Mouse (Mus musculus): ENCODE results near the gene Psmg3.
A peak's percentile ranks its signal among the peaks of the same experiment; 100 is the strongest.

Psmg3 gene

DNA sequence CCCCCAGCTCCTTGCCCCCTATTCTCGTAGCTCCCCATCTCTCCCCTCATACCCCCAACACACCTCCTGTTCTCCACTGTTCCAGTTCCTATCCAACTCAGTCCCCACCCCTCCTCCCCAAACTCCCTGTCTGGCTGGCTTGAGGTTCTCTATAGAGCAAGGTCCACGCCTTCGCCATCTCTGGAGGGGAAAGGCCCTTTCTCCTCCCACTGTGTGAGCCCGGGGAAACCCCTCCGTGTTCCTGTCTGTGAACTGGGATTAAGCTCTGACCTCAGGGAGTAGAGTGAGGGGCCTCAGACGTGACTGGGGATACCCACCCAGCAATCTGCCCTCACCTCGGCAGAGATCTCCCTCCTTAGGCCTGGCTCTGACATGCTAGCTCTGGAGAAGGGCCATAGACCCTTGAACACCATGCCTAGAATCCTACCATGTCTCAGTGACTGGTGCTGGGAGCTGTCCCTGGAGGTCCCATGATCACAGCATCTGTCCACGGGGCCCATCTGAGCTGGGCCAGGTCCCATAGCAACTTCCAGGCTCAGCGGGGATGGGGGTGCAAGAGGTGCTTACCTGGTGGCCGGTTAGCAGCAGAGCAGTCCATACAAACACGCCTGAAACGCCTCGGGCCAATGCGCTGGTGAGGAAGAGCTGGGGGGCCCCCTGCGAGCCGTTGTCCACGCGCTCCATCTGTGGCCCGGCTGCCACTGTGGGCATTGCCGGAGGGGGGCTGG lies 14.1 kb downstream of the Psmg3 start:
- H3K4me3 ChIP-seq (replicated peaks; ENCODE audit: low read length), result peak overlapping the region; percentile 29
- H3K9me3 ChIP-seq (ENCODE audit: low read length), result no peaks in the 10 kb centered on the region
- peaks cover 36% of the 10 kb centered on the region for H3K4me1 ChIP-seq (replicated peaks; ENCODE audit: low read depth, low read length)
- H3K27me3 ChIP-seq (ENCODE audit: insufficient read depth, low read length), result peaks cover 20% of the 10 kb centered on the region
- TF ChIP-seq POU5F1 (IDR thresholded peaks at IDR 0.05; ENCODE audit: borderline replicate concordance, low read length) (no peak), CTCF (conservative IDR thresholded peaks at IDR 0.05; ENCODE audit: low read length) (no peak), NANOG (IDR thresholded peaks at IDR 0.05; ENCODE audit: borderline replicate concordance, low read length) (no peak)
- no peaks in the 10 kb centered on the region for H3K36me3 ChIP-seq (ENCODE audit: insufficient read depth, low read length)

GRCm38 (mm10) chr5:139811677-139812397 lies 14.8 kb downstream of the Psmg3 start:
- no peak for TF ChIP-seq CTCF (conservative IDR thresholded peaks at IDR 0.05; ENCODE audit: low read length)
- TF ChIP-seq POU5F1 (IDR thresholded peaks at IDR 0.05; ENCODE audit: borderline replicate concordance, low read length), result no peak
- TF ChIP-seq NANOG (IDR thresholded peaks at IDR 0.05; ENCODE audit: borderline replicate concordance, low read length), result no peak
- H3K27me3 ChIP-seq (ENCODE audit: insufficient read depth, low read length), result peaks cover 26% of the 10 kb centered on the region
- H3K4me1 ChIP-seq (replicated peaks; ENCODE audit: low read depth, low read length), result peaks cover 39% of the 10 kb centered on the region
- no peaks in the 10 kb centered on the region for H3K36me3 ChIP-seq (ENCODE audit: insufficient read depth, low read length)
- no peaks in the 10 kb centered on the region for H3K9me3 ChIP-seq (ENCODE audit: low read length)
- H3K4me3 ChIP-seq (replicated peaks; ENCODE audit: low read length), result no peak overlapping the region

DNA sequence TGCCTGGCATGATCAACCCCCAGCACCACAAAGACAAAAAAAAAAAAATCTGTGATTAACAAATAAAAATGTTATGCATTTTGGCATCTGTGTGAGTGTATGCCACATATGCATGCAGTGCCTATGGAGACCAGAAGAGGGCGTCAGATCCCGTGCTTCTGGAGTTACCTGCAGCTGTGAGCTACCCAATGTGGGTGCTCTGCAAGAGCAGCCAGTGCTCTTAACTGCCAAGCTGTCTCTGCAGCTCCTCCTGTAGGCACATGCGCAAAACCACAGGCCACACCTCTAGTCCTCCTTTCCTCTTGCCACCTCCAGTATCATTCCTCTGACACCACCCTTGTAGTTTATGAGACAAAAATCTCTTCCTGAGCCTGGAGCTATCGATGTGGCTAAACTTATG lies 17.3 kb downstream of the Psmg3 start:
- peaks cover 42% of the 10 kb centered on the region for H3K4me1 ChIP-seq (replicated peaks; ENCODE audit: low read depth, low read length)
- H3K9me3 ChIP-seq (ENCODE audit: low read length), result no peaks in the 10 kb centered on the region
- no peaks in the 10 kb centered on the region for H3K36me3 ChIP-seq (ENCODE audit: insufficient read depth, low read length)
- TF ChIP-seq POU5F1 (IDR thresholded peaks at IDR 0.05; ENCODE audit: borderline replicate concordance, low read length), result no peak
- peak; percentile 76 for TF ChIP-seq CTCF (conservative IDR thresholded peaks at IDR 0.05; ENCODE audit: low read length)
- H3K27me3 ChIP-seq (ENCODE audit: insufficient read depth, low read length), result peaks cover 32% of the 10 kb centered on the region
- no peak overlapping the region for H3K4me3 ChIP-seq (replicated peaks; ENCODE audit: low read length)

GRCm38 (mm10) chr5:139805924-139806323 lies 20.8 kb downstream of the Psmg3 start:
- no peak for TF ChIP-seq NANOG (IDR thresholded peaks at IDR 0.05; ENCODE audit: borderline replicate concordance, low read length)
- no peak for TF ChIP-seq CTCF (conservative IDR thresholded peaks at IDR 0.05; ENCODE audit: low read length)
- no peak for TF ChIP-seq POU5F1 (IDR thresholded peaks at IDR 0.05; ENCODE audit: borderline replicate concordance, low read length)
- peaks cover 23% of the 10 kb centered on the region for H3K27me3 ChIP-seq (ENCODE audit: insufficient read depth, low read length)
- peaks cover 11% of the 10 kb centered on the region for H3K36me3 ChIP-seq (ENCODE audit: insufficient read depth, low read length)
- no peaks in the 10 kb centered on the region for H3K9me3 ChIP-seq (ENCODE audit: low read length)
- H3K4me1 ChIP-seq (replicated peaks; ENCODE audit: low read depth, low read length), result peaks cover 42% of the 10 kb centered on the region
- no peak overlapping the region for H3K4me3 ChIP-seq (replicated peaks; ENCODE audit: low read length)

DNA sequence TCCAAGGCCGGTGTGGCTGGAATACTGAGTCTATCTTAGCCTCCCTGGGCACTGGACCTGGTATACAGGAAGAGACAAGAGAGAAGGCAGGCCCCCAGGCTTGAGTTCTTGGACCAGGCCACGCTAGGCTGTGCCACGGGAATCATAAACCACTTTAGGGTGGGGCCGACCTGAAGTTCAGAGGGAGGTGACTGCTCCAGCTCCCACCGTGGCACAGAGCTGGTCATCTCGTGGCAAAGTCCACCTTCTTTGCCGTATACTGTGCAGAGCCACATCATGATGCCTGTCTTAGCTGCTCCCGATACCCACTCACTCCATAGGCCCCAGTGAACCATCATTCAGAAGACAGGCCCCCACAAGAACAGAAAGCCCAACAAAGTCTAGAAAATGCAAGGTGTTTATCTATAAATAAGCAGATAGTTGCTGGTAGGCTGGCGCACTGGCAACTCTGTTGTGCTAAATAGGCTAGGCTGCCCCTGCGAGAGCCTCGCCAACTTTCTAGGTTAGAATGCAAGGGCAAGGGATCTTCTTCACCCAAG lies 22.0 kb downstream of the Psmg3 start:
- no peak overlapping the region for H3K4me3 ChIP-seq (replicated peaks; ENCODE audit: low read length)
- H3K4me1 ChIP-seq (replicated peaks; ENCODE audit: low read depth, low read length), result peaks cover 54% of the 10 kb centered on the region
- peaks cover 23% of the 10 kb centered on the region for H3K36me3 ChIP-seq (ENCODE audit: insufficient read depth, low read length)
- H3K27me3 ChIP-seq (ENCODE audit: insufficient read depth, low read length), result peaks cover 23% of the 10 kb centered on the region
- no peaks in the 10 kb centered on the region for H3K9me3 ChIP-seq (ENCODE audit: low read length)
- TF ChIP-seq POU5F1 (IDR thresholded peaks at IDR 0.05; ENCODE audit: borderline replicate concordance, low read length), result no peak
- TF ChIP-seq CTCF (conservative IDR thresholded peaks at IDR 0.05; ENCODE audit: low read length), result no peak
- TF ChIP-seq NANOG (IDR thresholded peaks at IDR 0.05; ENCODE audit: borderline replicate concordance, low read length), result no peak

DNA sequence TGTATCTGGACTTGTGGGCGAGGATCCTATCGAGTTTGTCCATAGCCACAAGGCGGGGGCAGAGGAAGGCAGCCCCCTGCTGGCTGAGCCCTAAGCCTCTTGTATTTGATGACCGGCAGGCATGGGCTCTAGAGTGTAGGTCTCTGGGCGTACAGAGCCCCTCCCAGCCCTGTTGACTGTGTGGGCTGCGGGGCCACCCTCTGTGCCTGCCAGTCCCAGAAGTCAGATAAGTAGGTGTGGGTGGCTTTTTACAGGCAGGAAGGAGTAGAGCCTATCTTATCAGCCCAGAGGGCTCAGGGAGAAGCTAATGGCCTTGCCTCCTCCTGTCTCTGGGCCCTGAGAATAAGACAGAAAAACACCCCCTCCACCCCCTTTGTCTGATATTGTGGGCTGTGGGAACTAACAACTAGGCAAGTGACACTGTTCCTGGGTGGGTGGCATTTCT lies 22.6 kb downstream of the Psmg3 start:
- Histone ChIP-seq H3K4me3 (replicated peaks; ENCODE audit: low read length) (peak overlapping the region; percentile 35), H3K36me3 (ENCODE audit: insufficient read depth, low read length) (peaks cover 26% of the 10 kb centered on the region), H3K4me1 (replicated peaks; ENCODE audit: low read depth, low read length) (peaks cover 58% of the 10 kb centered on the region), H3K9me3 (ENCODE audit: low read length) (no peaks in the 10 kb centered on the region), H3K27me3 (ENCODE audit: insufficient read depth, low read length) (peaks cover 23% of the 10 kb centered on the region)
- TF ChIP-seq NANOG (IDR thresholded peaks at IDR 0.05; ENCODE audit: borderline replicate concordance, low read length) (no peak), CTCF (conservative IDR thresholded peaks at IDR 0.05; ENCODE audit: low read length) (no peak), POU5F1 (IDR thresholded peaks at IDR 0.05; ENCODE audit: borderline replicate concordance, low read length) (no peak)

- H3K36me3 ChIP-seq (ENCODE audit: insufficient read depth, low read length), result peaks cover 26% of the 10 kb centered on the region
- H3K9me3 ChIP-seq (ENCODE audit: low read length), result no peaks in the 10 kb centered on the region
- H3K4me3 ChIP-seq (replicated peaks; ENCODE audit: low read length), result peak overlapping the region; percentile 35
- no peak for TF ChIP-seq NANOG (IDR thresholded peaks at IDR 0.05; ENCODE audit: borderline replicate concordance, low read length)
- TF ChIP-seq POU5F1 (IDR thresholded peaks at IDR 0.05; ENCODE audit: borderline replicate concordance, low read length), result no peak
- peak; percentile 61 for TF ChIP-seq CTCF (conservative IDR thresholded peaks at IDR 0.05; ENCODE audit: low read length)
- H3K4me1 ChIP-seq (replicated peaks; ENCODE audit: low read depth, low read length), result peaks cover 58% of the 10 kb centered on the region
- H3K27me3 ChIP-seq (ENCODE audit: insufficient read depth, low read length), result peaks cover 22% of the 10 kb centered on the region
Observed at GRCm38 (mm10) chr5:139803601-139804102, 23.0 kb downstream of the Psmg3 start.

- Histone ChIP-seq H3K27me3 (ENCODE audit: insufficient read depth, low read length) (peaks cover 18% of the 10 kb centered on the region), H3K36me3 (ENCODE audit: insufficient read depth, low read length) (peaks cover 26% of the 10 kb centered on the region), H3K4me1 (replicated peaks; ENCODE audit: low read depth, low read length) (peaks cover 55% of the 10 kb centered on the region), H3K9me3 (ENCODE audit: low read length) (no peaks in the 10 kb centered on the region), H3K4me3 (replicated peaks; ENCODE audit: low read length) (no peak overlapping the region)
- TF ChIP-seq NANOG (IDR thresholded peaks at IDR 0.05; ENCODE audit: borderline replicate concordance, low read length), result no peak
- TF ChIP-seq CTCF (conservative IDR thresholded peaks at IDR 0.05; ENCODE audit: low read length), result no peak
- no peak for TF ChIP-seq POU5F1 (IDR thresholded peaks at IDR 0.05; ENCODE audit: borderline replicate concordance, low read length)
Observed at GRCm38 (mm10) chr5:139803165-139803564, 23.5 kb downstream of the Psmg3 start.

All from E14TG2a.4 (cell line).